Mouse (Mus musculus) CH12.LX (cell line): ENCODE results near the gene Rreb1. TPM values are rescaled to one million over a fixed set of nuclear protein-coding genes. Genes with fewer than 3 reads are reported as not detected.

Experiments used
- DNase-seq: peaks from one replicate; pipeline ENCODE4 v3.0.0-alpha.2; 2013; ENCODE audit errors: extremely low read depth
- H3K27ac ChIP-seq: 2 replicates; pipeline ENCODE4 v1.5.1; 2012; ENCODE audit warnings: low read depth, mild to moderate bottlenecking, control low read depth, moderate library complexity; ENCODE audit not compliant: insufficient read depth
- H3K27me3 ChIP-seq: replicated peaks from 2 replicates; pipeline ENCODE3; 2012; ENCODE audit warnings: inconsistent platforms
- H3K36me3 ChIP-seq, 2 experiments: replicated peaks in 1 of 2; 2 replicates each; pipeline versions ENCODE3 to v1.6.1; 2012; ENCODE audit warnings: inconsistent platforms in 1 of 2, low read length in 1 of 2, mild to moderate bottlenecking in 1 of 2, mixed read lengths in 1 of 2, moderate library complexity in 1 of 2; ENCODE audit not compliant: control insufficient read depth in 1 of 2, insufficient read depth in 1 of 2
- H3K4me1 ChIP-seq, 2 experiments: 2 replicates each; pipeline ENCODE4 v1.6.1; 2012; ENCODE audit warnings: inconsistent platforms in 1 of 2, moderate library complexity in 1 of 2; ENCODE audit not compliant: insufficient read depth in 2 of 2, control insufficient read depth in 1 of 2
- H3K4me2 ChIP-seq: 2 replicates; pipeline ENCODE4 v1.6.1; 2012; ENCODE audit warnings: low read depth, mild to moderate bottlenecking, control low read depth; ENCODE audit not compliant: poor library complexity, insufficient read depth, severe bottlenecking
- H3K4me3 ChIP-seq, 3 experiments: fragments of 150-350 bp in 1 of 3; sonication (generic) in 1 of 3; replicated peaks in 1 of 3; 2 replicates each; pipeline versions ENCODE3 to v1.5.1; 2011 to 2012; ENCODE audit warnings: low read depth in 2 of 3, low read length in 2 of 3, mild to moderate bottlenecking in 2 of 3, moderate library complexity in 2 of 3, control low read depth in 1 of 3, improper control_type of control experiment in 1 of 3, inconsistent platforms in 1 of 3, mixed read lengths in 1 of 3; ENCODE audit not compliant: poor library complexity in 1 of 3
- H3K79me2 ChIP-seq: replicated peaks from 2 replicates; pipeline ENCODE4 v1.6.1; 2012; ENCODE audit warnings: mild to moderate bottlenecking, moderate library complexity; ENCODE audit not compliant: control insufficient read depth, poor library complexity, insufficient read depth, severe bottlenecking; ENCODE audit errors: extremely low read depth
- H3K9ac ChIP-seq: 2 replicates; pipeline ENCODE4 v1.6.1; 2012; ENCODE audit warnings: low read depth, mild to moderate bottlenecking, control low read depth, moderate library complexity; ENCODE audit not compliant: insufficient read depth
- H3K9me3 ChIP-seq: replicated peaks from 2 replicates; pipeline ENCODE3; 2012; ENCODE audit warnings: low read length, inconsistent platforms, mixed read lengths
- BHLHE40 ChIP-seq: IDR thresholded peaks from 2 replicates; pipeline ENCODE4 v1.6.1; 2011; ENCODE audit warnings: mild to moderate bottlenecking, low read depth, low read length, improper control_type of control experiment
- CHD1 ChIP-seq: IDR thresholded peaks from 2 replicates; pipeline ENCODE4 v1.6.1; 2012; ENCODE audit warnings: low read depth, low read length, improper control_type of control experiment, inconsistent platforms
- ELF1 ChIP-seq: IDR thresholded peaks from 2 replicates; pipeline ENCODE4 v1.6.1; 2014; ENCODE audit warnings: low read depth, mild to moderate bottlenecking, inconsistent platforms, low read length, improper control_type of control experiment
- ETS1 ChIP-seq: conservative IDR thresholded peaks from 2 replicates; pipeline ENCODE4 v1.6.1; 2012; ENCODE audit warnings: low read depth, mild to moderate bottlenecking, inconsistent platforms, low read length, improper control_type of control experiment, moderate library complexity
- GABPA ChIP-seq: IDR thresholded peaks from 2 replicates; pipeline ENCODE4 v1.6.1; 2012; ENCODE audit warnings: low read depth, low read length, improper control_type of control experiment, inconsistent platforms; ENCODE audit not compliant: insufficient replicate concordance
- IRF4 ChIP-seq: IDR thresholded peaks from 2 replicates; pipeline ENCODE4 v1.6.1; 2014; ENCODE audit warnings: low read depth, mild to moderate bottlenecking, inconsistent platforms, low read length, improper control_type of control experiment
- MAFK ChIP-seq: IDR thresholded peaks from 2 replicates; pipeline ENCODE4 v1.6.1; 2011; ENCODE audit warnings: low read length, improper control_type of control experiment; ENCODE audit not compliant: insufficient replicate concordance
- MAZ ChIP-seq: IDR thresholded peaks from 2 replicates; pipeline ENCODE4 v1.6.1; 2012; ENCODE audit warnings: low read depth, mild to moderate bottlenecking, inconsistent platforms, low read length, improper control_type of control experiment, moderate library complexity
- MXI1 ChIP-seq: IDR thresholded peaks from 2 replicates; pipeline ENCODE4 v1.6.1; 2011; ENCODE audit warnings: mild to moderate bottlenecking, low read depth, low read length, improper control_type of control experiment
- POLR2A ChIP-seq: IDR thresholded peaks from 2 replicates; pipeline ENCODE4 v1.6.1; 2011; ENCODE audit warnings: low read depth, mild to moderate bottlenecking, improper control_type of control experiment, low read length
- SIN3A ChIP-seq: IDR thresholded peaks from 2 replicates; pipeline ENCODE4 v1.6.1; 2012; ENCODE audit warnings: low read length, improper control_type of control experiment, inconsistent platforms
- TCF12 ChIP-seq: IDR thresholded peaks from 2 replicates; pipeline ENCODE4 v1.6.1; 2014; ENCODE audit warnings: low read depth, mild to moderate bottlenecking, inconsistent platforms, low read length, improper control_type of control experiment
- ZKSCAN1 ChIP-seq: IDR thresholded peaks from 2 replicates; pipeline ENCODE4 v1.6.1; 2012; ENCODE audit warnings: low read depth, inconsistent platforms, low read length, improper control_type of control experiment, borderline replicate concordance
- dilution Hi-C: fragments of 300-500 bp; cut with MboI; formaldehyde crosslinking; loops from 2 replicates; pipeline ENCODE4 v1.14.3; 2020; ENCODE audit warnings: low sequenced_read_pairs; ENCODE audit not compliant: extremely low pct_unique_long_range_greater_than_20kb, extremely low pct_ligation_motif_present
- in situ Hi-C: fragments of 300-500 bp; cut with MboI; formaldehyde crosslinking; loops from 3 replicates; pipeline ENCODE4 v1.14.3; 2019; ENCODE audit warnings: low sequenced_read_pairs, low pct_ligation_motif_present, low pct_unique_long_range_greater_than_20kb, mixed read lengths
- polyA plus RNA-seq: library from polyadenylated mRNA; unstranded; fragments of >175 nt; gene quantifications from 2 replicates; pipeline ENCODE4 v1.2.1, GENCODE M21; 2012; ENCODE audit warnings: low read depth; ENCODE audit not compliant: insufficient read length
- total RNA-seq, 2 experiments: library from RNA; depleted of rRNA; stranded (reverse); fragments of 300-350 nt in 1 of 2; fragments of >200 nt in 1 of 2; gene quantifications; 2 replicates each; pipeline ENCODE4 v1.2.3; 2012 to 2014

Gene Rreb1
- total and polyA plus RNA-seq, 3 experiments, result 1.0 to 10.2 (median 5.3) TPM

GRCm38 (mm10) chr13:37827996-37828579, 49.9 kb downstream of the Rreb1 start:
- Histone ChIP-seq H3K27me3 (no peaks in the 10 kb centered on the region), H3K9ac (peak overlapping the region; percentile 82), H3K4me2 (peak overlapping the region; percentile 80), H3K9me3 (no peaks in the 10 kb centered on the region), H3K79me2 (peaks cover 48% of the 10 kb centered on the region), H3K36me3 (no peaks in the 10 kb centered on the region), H3K4me1 (peaks cover 11 to 62% of the 10 kb centered on the region in 2 experiments), H3K27ac (no peak overlapping the region), H3K4me3 (peak overlapping the region; percentile 58 to 93 (median 78))
- DNase-seq, result no peak
- dilution Hi-C loops, result no loop called here
- in situ Hi-C loops, result no loop called here
- TF ChIP-seq ELF1 (peak; percentile 61; the same call in 1 of the 2 replicates), SIN3A (peak; percentile 18; the same call in 1 of the 2 replicates), ETS1 (0 out of 2 replicates have a peak, but pooled peaks have one; percentile 11), MAZ (0 out of 2 replicates have a peak, but pooled peaks have one; percentile 39), GABPA (no peak), CHD1 (no peak), TCF12 (no peak), BHLHE40 (peak; percentile 12; the same call in 1 of the 2 replicates)

GRCm38 (mm10) chr13:37828928-37829327, 50.7 kb downstream of the Rreb1 start:
- in situ Hi-C loops, result no loop called here
- TF ChIP-seq MAFK, result peak; percentile 61; the same call in 1 of the 2 replicates
- no peak for TF ChIP-seq ZKSCAN1
- no peak for TF ChIP-seq BHLHE40
- TF ChIP-seq MXI1, result 0 out of 2 replicates have a peak, but pooled peaks have one; percentile 2
- no peak for TF ChIP-seq POLR2A
- TF ChIP-seq IRF4, result no peak
- peak overlapping the region; percentile 82; the same call in 1 of the 2 replicates for H3K9ac ChIP-seq
- peaks cover 56% of the 10 kb centered on the region for H3K79me2 ChIP-seq
- peak overlapping the region in 1 of 3 experiments; percentile 58 for H3K4me3 ChIP-seq
- no peak for DNase-seq
- H3K9me3 ChIP-seq, result no peaks in the 10 kb centered on the region
- H3K4me1 ChIP-seq, result peaks cover 13 to 69% of the 10 kb centered on the region in 2 experiments
- no peak overlapping the region for H3K27ac ChIP-seq
- H3K27me3 ChIP-seq, result no peaks in the 10 kb centered on the region
- no peaks in the 10 kb centered on the region for H3K36me3 ChIP-seq
- dilution Hi-C loops, result no loop called here
- H3K4me2 ChIP-seq, result peak overlapping the region; percentile 72
